Mouse (Mus musculus) ES-Bruce4 (cell line): ENCODE measurements around the gene Lrrk2.

Experiments used
- CTCF ChIP-seq: IDR thresholded peaks from one replicate; pipeline ENCODE4 v1.8.1; 2011; ENCODE audit warnings: low read depth, low read length
- POLR2A ChIP-seq: IDR thresholded peaks from one replicate; pipeline ENCODE4 v1.8.1; 2011; ENCODE audit warnings: low read length; ENCODE audit not compliant: insufficient read depth

- no peak for TF ChIP-seq CTCF
- no peak for TF ChIP-seq POLR2A
Observed at GRCm38 (mm10) chr15:91643632-91644348, 29.2 kb upstream of the Lrrk2 start.
